ENCODE assay signal across 14 mouse cellular contexts in the genomic region with DNA sequence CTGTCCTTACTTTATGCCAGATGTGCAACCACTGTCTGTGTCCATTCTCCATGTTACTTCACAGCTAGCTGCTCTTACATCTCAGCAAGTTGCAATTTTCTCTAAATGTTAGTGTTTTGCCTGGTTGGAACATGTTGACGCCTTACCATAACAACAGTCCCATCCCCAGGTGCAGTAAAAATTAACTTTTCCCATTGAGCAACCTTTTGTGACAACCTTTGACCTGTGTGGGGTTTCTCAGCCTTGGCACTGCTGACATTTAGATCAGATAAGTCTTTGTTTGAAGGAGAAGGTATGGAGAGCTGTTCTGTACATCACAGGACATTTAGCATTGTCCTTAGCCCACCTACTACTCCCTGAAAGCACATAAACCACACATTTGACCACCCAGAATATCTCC.
"Had no signal": no experiment of that assay in that cellular context is flagged by ENCODE, and none has a peak within 500 bp of the region (broad histone marks: within the 10 kb centered on the region; RNA-seq: fewer than 3 reads in every experiment).

No protein-coding gene starts in this region.

- H3K4me2 ChIP-seq: limb, embryonic 13.5 days; lung, embryonic 15.5 days; midbrain, embryonic 11.5 days had no signal

- H3K4me3 ChIP-seq: limb, embryonic 13.5 days; lung, embryonic 15.5 days; megakaryocyte, embryonic 14.5 days had no signal

- H3K27ac ChIP-seq: limb, embryonic 13.5 days; liver, embryonic 14.5 days; lung, embryonic 15.5 days; macrophage; stomach, postnatal 0 days had no signal

- H3K9ac ChIP-seq: limb, embryonic 13.5 days; liver, embryonic 14.5 days; lung, embryonic 15.5 days had no signal

- H3K9me3 ChIP-seq: limb, embryonic 13.5 days; lung, embryonic 15.5 days; megakaryocyte, embryonic 14.5 days had no signal

- H3K27me3 ChIP-seq: limb, embryonic 13.5 days; lung, embryonic 15.5 days; megakaryocyte, embryonic 14.5 days had no signal

- DNase-seq: kidney, adult 8-10 months; kidney, postnatal 14 days; left cerebral cortex, postnatal 4 days; lung, postnatal 14 days; right cerebral cortex, adult 18-20 months; thymus, postnatal 4 days had no signal

- ATAC-seq: intestine, embryonic 16.5 days had no signal
